Mouse (Mus musculus): ENCODE data around the gene Mark2.

DNA sequence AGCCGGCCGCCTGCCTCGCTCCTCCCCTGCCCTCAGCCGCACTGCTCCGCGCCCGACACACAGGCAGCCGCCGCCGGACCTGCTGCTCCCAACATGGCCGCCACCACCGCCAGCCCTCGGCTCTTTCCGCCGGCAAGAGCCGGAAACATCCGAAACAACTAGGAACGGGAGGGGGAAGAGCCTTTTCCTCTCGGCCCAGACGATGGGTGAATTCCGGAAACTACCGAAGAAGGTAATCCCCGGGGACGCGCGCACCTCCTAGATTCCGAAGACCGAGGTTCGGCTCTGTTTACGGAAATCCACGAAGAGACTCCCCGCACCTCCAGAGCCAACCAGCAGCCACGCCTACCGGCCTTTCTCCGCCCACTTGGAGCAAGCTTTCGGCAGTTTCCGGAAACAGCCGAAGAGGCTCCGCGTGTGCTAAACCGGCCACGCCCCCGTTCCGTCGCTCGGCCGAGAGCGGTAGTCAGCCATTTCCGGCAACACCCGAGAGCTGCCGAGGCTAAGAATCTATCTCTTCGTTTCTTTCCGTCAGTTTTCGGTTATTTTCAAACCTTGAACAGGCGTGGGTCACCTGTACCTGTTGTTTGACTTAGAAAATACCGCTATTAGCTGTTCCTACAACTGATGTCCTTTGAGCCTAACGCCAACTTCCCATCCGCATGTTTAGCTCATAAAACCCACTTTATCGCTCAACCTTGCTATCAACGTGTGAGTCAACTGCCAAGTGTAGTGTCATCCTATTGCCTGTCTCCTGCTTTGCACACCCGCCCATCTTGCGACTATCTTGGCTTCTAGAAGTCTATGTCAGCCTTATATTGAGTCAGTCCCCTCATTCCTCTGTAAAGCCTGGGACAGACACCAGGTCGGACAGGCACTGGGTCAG lies at the start of gene Mark2:
- TF ChIP-seq CTCF (IDR thresholded peaks at IDR 0.05; ENCODE audit: borderline replicate concordance, insufficient read depth, low read length) (no peak), POLR2A (IDR thresholded peaks at IDR 0.05; ENCODE audit: low read depth, low read length) (peak; percentile 71)

All from embryonic fibroblast, embryonic 13.5 days (primary cell).